Mouse (Mus musculus) kidney, postnatal 0 days (tissue): ENCODE measurements around the gene E130309D02Rik. TPM values are rescaled to one million over a fixed set of nuclear protein-coding genes. Genes with fewer than 3 reads are reported as not detected.

Experiments
- ATAC-seq: fragments of 200-750 bp; cut with Nextera tagmentation; replicated peaks from 2 replicates; pipeline ENCODE4 v1.8.0; 2017; ENCODE audit warnings: low read depth, moderate number of reproducible peaks, moderate TSS enrichment, moderate library complexity; ENCODE audit not compliant: low FRiP score
- DNase-seq: peaks from one replicate; pipeline ENCODE4 v3.0.0-alpha.2; 2016; ENCODE audit warnings: low spot score
- H3K27ac ChIP-seq: fragments of 300-500 bp; sonication (generic); 2 replicates; pipeline ENCODE4 v1.5.1; 2014; ENCODE audit warnings: mild to moderate bottlenecking
- H3K27me3 ChIP-seq: fragments of 300-500 bp; sonication (generic); 2 replicates; pipeline ENCODE4 v1.6.1; 2014; ENCODE audit warnings: low read length, mixed read lengths; ENCODE audit not compliant: insufficient read depth
- H3K36me3 ChIP-seq: fragments of 300-500 bp; sonication (generic); 2 replicates; pipeline ENCODE4 v1.6.1; 2014; ENCODE audit warnings: low read length, mixed read lengths; ENCODE audit not compliant: insufficient read depth
- H3K4me1 ChIP-seq: fragments of 300-500 bp; sonication (generic); replicated peaks from 2 replicates; pipeline ENCODE4 v1.6.1; 2014; ENCODE audit warnings: antibody characterized with exemption, low read length, mixed read lengths; ENCODE audit not compliant: insufficient read depth
- H3K4me2 ChIP-seq: fragments of 300-500 bp; sonication (generic); 2 replicates; pipeline ENCODE4 v1.6.1; 2014; ENCODE audit warnings: mild to moderate bottlenecking, low read length, moderate library complexity, mixed read lengths
- H3K4me3 ChIP-seq: fragments of 300-500 bp; sonication (generic); replicated peaks from 2 replicates; pipeline ENCODE4 v1.5.1; 2014; ENCODE audit warnings: low read depth, low read length
- H3K9ac ChIP-seq: fragments of 300-500 bp; sonication (generic); 2 replicates; pipeline ENCODE4 v1.6.1; 2014; ENCODE audit warnings: low read depth, low read length
- H3K9me3 ChIP-seq: fragments of 300-500 bp; sonication (generic); replicated peaks from 2 replicates; pipeline ENCODE4 v1.6.1; 2016; ENCODE audit warnings: low read length, inconsistent platforms, mixed read lengths
- CTCF ChIP-seq: IDR thresholded peaks from 2 replicates; pipeline ENCODE4 v1.5.1; 2016; ENCODE audit warnings: antibody characterized with exemption, low read depth, mild to moderate bottlenecking, moderate library complexity
- WGBS: fragments of 180-500 bp; shearing (Covaris S2); extraction: QIAGEN DNeasy Blood & Tissue Kit; methylation state at CpG from one replicate; pipeline ENCODE4 v1.1.7; 2014; 5-methylcytosine and 5-hydroxymethylcytosine counted together
- polyA plus RNA-seq: library from polyadenylated mRNA; unstranded; fragments of >200 nt; fragmentation: Nextera tagmentation; extraction: Ambion mirVana; gene quantifications from 2 replicates; pipeline ENCODE4 v1.2.1, GENCODE M21; 2015

E130309D02Rik gene
- polyA plus RNA-seq, 1 experiment from 2014 or later: 27.8 TPM

DNA sequence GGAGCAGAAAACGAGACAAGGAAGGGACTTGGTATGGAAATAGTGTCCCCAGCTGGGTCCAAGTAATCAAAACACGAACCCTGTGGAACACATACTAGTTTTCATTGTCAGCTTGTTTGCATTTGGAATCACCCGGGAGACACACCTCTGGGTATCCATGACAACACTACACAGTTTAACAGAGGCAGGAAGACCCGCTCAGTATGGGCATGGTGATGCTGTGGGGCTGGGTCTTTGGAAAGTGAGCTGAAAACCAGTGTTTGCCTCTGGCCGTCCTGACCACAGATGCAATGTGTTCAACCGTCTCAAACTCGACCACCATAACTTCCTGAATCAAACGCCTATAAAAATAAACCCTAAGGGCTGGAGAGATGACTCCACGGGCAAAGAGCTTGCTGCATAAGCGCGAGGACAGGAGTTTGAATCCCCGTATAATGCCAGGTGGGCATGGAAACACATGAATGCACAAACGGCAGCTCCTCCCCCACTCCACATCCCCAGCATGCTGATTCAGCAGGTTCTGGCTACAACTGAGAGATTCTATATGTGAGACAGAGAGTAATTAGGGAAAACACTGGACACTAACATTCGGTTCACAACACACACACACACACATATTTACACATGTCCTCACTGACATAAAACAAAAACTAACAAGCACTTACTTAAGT lies 19.4 kb upstream of the E130309D02Rik start:
- no peaks in the 10 kb centered on the region for H3K9me3 ChIP-seq
- H3K27me3 ChIP-seq: no peaks in the 10 kb centered on the region
- H3K36me3 ChIP-seq: no peaks in the 10 kb centered on the region
- H3K27ac ChIP-seq: no peak overlapping the region
- 0 out of 2 replicates have a peak, but pooled peaks cover 4% of the 10 kb centered on the region for H3K4me1 ChIP-seq
- no peak for ATAC-seq
- DNase-seq: no peak
- H3K4me3 ChIP-seq: no peak overlapping the region
- H3K9ac ChIP-seq: no peak overlapping the region
- WGBS: 50% methylated on average over 14 of the region's 14 CpGs
- H3K4me2 ChIP-seq: no peak overlapping the region
- TF ChIP-seq CTCF: no peak

DNA sequence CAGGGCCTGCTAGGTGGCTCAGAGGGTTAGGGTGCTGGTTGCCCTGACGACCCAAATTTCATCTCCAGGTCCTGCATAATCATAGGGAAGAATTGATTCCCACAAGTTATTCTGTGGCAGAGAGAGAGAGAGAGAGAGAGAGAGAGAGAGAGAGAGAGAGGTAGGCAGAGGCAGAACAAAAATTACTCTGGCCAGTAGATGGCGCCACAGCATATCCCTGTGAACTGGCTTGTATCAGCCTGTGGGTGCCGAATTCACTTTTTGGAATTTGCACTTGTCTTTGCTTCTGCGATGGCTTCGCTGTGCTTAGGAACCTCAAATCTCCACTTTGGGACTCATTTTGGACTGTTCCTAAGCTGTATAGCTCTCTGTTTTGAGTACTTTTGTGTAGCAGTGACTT lies 18.7 kb upstream of the E130309D02Rik start:
- Histone ChIP-seq H3K9ac (no peak overlapping the region), H3K27me3 (no peaks in the 10 kb centered on the region), H3K4me3 (no peak overlapping the region), H3K4me2 (no peak overlapping the region), H3K27ac (no peak overlapping the region), H3K36me3 (no peaks in the 10 kb centered on the region), H3K4me1 (0 out of 2 replicates have a peak, but pooled peaks cover 4% of the 10 kb centered on the region), H3K9me3 (no peaks in the 10 kb centered on the region)
- peak; percentile 87 for TF ChIP-seq CTCF
- ATAC-seq (no peak), DNase-seq (peak; percentile 78)
- 11% methylated on average over 5 of the region's 5 CpGs for WGBS

GRCm38 (mm10) chr5:143328690-143329495 lies 13.7 kb upstream of the E130309D02Rik start, which contains the start of gene Zdhhc4:
Gene Zdhhc4, minus strand, starts transcription at chr5:143329256.
- H3K4me2 ChIP-seq: peak within 1 kb of the TSS; percentile 94
- H3K36me3 ChIP-seq: peaks cover 21% of the 10 kb centered on the region
- no peaks in the 10 kb centered on the region for H3K9me3 ChIP-seq
- DNase-seq (peak; percentile 91), ATAC-seq (peak; percentile 77; the same call in 1 of the 2 replicates)
- H3K4me3 ChIP-seq: peak within 1 kb of the TSS; percentile 87
- peak within 1 kb of the TSS; percentile 77 for H3K9ac ChIP-seq
- no peaks in the 10 kb centered on the region for H3K27me3 ChIP-seq
- H3K27ac ChIP-seq: peak within 1 kb of the TSS; percentile 72; the same call in 1 of the 2 replicates
- H3K4me1 ChIP-seq: peaks cover 9% of the 10 kb centered on the region
- no peak for TF ChIP-seq CTCF
- WGBS: under 1% methylated on average over 56 of the region's 57 CpGs

DNA sequence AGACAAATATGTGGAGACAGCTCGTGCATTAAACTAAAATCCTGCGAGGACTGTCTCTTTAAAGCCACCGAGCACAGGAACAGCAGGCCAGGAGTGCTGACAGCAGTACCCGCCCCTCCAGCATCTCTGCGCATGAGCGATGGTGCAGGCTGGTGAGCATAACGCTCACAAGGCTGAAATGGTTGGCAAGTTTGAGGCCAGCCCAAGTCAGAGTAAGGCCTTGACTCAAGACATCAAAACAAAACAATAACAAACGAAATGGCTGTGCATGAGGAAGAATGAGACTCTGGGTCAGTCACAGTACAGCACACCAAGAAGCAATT lies 2.1 kb upstream of the E130309D02Rik start:
- WGBS: 63% methylated on average over 8 of the region's 8 CpGs
- TF ChIP-seq CTCF: no peak

GRCm38 (mm10) chr5:143316605-143317287 lies 1.6 kb upstream of the E130309D02Rik start:
- Histone ChIP-seq H3K27ac (no peak overlapping the region), H3K27me3 (no peaks in the 10 kb centered on the region), H3K4me2 (no peak overlapping the region), H3K36me3 (peaks cover 31% of the 10 kb centered on the region; the same call in 1 of the 2 replicates), H3K9ac (no peak overlapping the region), H3K4me1 (peaks cover 8% of the 10 kb centered on the region; the same call in 1 of the 2 replicates), H3K4me3 (no peak overlapping the region), H3K9me3 (no peaks in the 10 kb centered on the region)
- WGBS: 86% methylated on average over 5 of the region's 5 CpGs
- TF ChIP-seq CTCF: no peak
- ATAC-seq (no peak), DNase-seq (no peak)

More for the DNA sequence above, 2.1 kb upstream of the E130309D02Rik start:
- peaks cover 8% of the 10 kb centered on the region; the same call in 1 of the 2 replicates for H3K4me1 ChIP-seq
- DNase-seq: no peak
- H3K4me2 ChIP-seq: no peak overlapping the region
- no peaks in the 10 kb centered on the region for H3K9me3 ChIP-seq
- H3K36me3 ChIP-seq: peaks cover 35% of the 10 kb centered on the region
- no peak for ATAC-seq
- H3K4me3 ChIP-seq: no peak overlapping the region
- H3K9ac ChIP-seq: no peak overlapping the region
- H3K27me3 ChIP-seq: no peaks in the 10 kb centered on the region
- H3K27ac ChIP-seq: no peak overlapping the region

DNA sequence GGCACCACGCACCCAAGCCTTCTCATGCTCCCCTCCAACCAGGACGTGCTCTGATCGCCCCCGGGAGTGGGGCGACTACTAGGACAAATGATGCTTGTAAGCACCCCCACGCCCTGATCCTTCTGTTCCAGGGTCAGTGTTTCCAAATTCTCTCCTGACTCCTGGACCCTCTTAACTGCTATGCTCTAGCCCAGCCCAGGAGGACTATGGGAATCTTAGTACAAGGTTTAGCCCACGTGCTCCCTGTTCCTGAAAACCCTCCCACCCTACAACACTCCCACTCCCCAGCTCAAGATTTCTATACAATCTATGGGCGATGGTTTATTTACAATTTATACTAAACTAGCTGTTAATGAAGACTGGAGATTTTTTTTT lies 341 bp upstream of the E130309D02Rik start:
- Histone ChIP-seq H3K9me3 (no peaks in the 10 kb centered on the region), H3K4me3 (peak overlapping the region; percentile 60), H3K4me1 (peaks cover 8% of the 10 kb centered on the region; the same call in 1 of the 2 replicates), H3K36me3 (peaks cover 36% of the 10 kb centered on the region), H3K4me2 (peak overlapping the region; percentile 81), H3K9ac (peak overlapping the region; percentile 93; the same call in 1 of the 2 replicates), H3K27me3 (no peaks in the 10 kb centered on the region), H3K27ac (no peak overlapping the region)
- peak; percentile 28 for DNase-seq
- WGBS: 13% methylated on average over 8 of the region's 8 CpGs
- no peak; the same call in 1 of the 2 replicates for ATAC-seq
- no peak for TF ChIP-seq CTCF
